Mouse (Mus musculus) gastrocnemius, postnatal 25 days (tissue): ENCODE measurements around the gene Rtn4rl1. TPM values are rescaled to one million over a fixed set of nuclear protein-coding genes. Genes with fewer than 3 reads are reported as not detected.

Source experiments
- DNase-seq: peaks from one replicate; pipeline ENCODE4 v3.0.0; 2022
- total RNA-seq, 2 experiments: library from RNA; stranded (reverse); gene quantifications; 1 replicate in 1 of 2; 2 replicates in 1 of 2; pipeline ENCODE4 v1.2.3; 2021

Gene Rtn4rl1
- total RNA-seq, 2 experiments from 2014 or later = 1.00 to 1.7 TPM

- DNase-seq = no peak
Measured at GRCm38 (mm10) chr11:75251006-75251512, 57.5 kb downstream of the Rtn4rl1 start.

GRCm38 (mm10) chr11:75251557-75252070 lies 58.0 kb downstream of the Rtn4rl1 start:
- no peak for DNase-seq

- peak; percentile 70 for DNase-seq
Measured at GRCm38 (mm10) chr11:75254252-75254912, 60.8 kb downstream of the Rtn4rl1 start.

- no peak for DNase-seq
Measured at GRCm38 (mm10) chr11:75255330-75255729, 61.7 kb downstream of the Rtn4rl1 start.

GRCm38 (mm10) chr11:75257056-75257648 lies 63.6 kb downstream of the Rtn4rl1 start:
- no peak for DNase-seq

- no peak for DNase-seq
Measured at GRCm38 (mm10) chr11:75259416-75259815, 65.8 kb downstream of the Rtn4rl1 start.

- peak; percentile 77 for DNase-seq
Measured at GRCm38 (mm10) chr11:75259996-75260561, 66.5 kb downstream of the Rtn4rl1 start.

GRCm38 (mm10) chr11:75261016-75261415 lies 67.4 kb downstream of the Rtn4rl1 start:
- no peak for DNase-seq

- no peak for DNase-seq
Measured at GRCm38 (mm10) chr11:75261730-75262129, 68.1 kb downstream of the Rtn4rl1 start.

- no peak for DNase-seq
Measured at GRCm38 (mm10) chr11:75262181-75262580, 68.6 kb downstream of the Rtn4rl1 start.

GRCm38 (mm10) chr11:75262791-75263190 lies 69.2 kb downstream of the Rtn4rl1 start:
- DNase-seq = no peak

- peak; percentile 22 for DNase-seq
Measured at GRCm38 (mm10) chr11:75263274-75263963, 69.8 kb downstream of the Rtn4rl1 start.

- no peak for DNase-seq
Measured at GRCm38 (mm10) chr11:75263964-75264312, 70.4 kb downstream of the Rtn4rl1 start.

- no peak for DNase-seq
Measured at GRCm38 (mm10) chr11:75264550-75264949, 71.0 kb downstream of the Rtn4rl1 start.

GRCm38 (mm10) chr11:75265545-75265944 lies 72.0 kb downstream of the Rtn4rl1 start:
- no peak for DNase-seq

- DNase-seq = peak; percentile 75
Measured at GRCm38 (mm10) chr11:75267826-75268281, 74.3 kb downstream of the Rtn4rl1 start.

- peak; percentile 48 for DNase-seq
Measured at GRCm38 (mm10) chr11:75268492-75268891, 74.9 kb downstream of the Rtn4rl1 start.

GRCm38 (mm10) chr11:75269213-75269612 lies 75.6 kb downstream of the Rtn4rl1 start:
- no peak for DNase-seq

GRCm38 (mm10) chr11:75270276-75270984 lies 76.8 kb downstream of the Rtn4rl1 start:
- no peak for DNase-seq

- DNase-seq = peak; percentile 58
Measured at GRCm38 (mm10) chr11:75270985-75271434, 77.4 kb downstream of the Rtn4rl1 start.

- no peak for DNase-seq
Measured at GRCm38 (mm10) chr11:75273466-75273865, 79.9 kb downstream of the Rtn4rl1 start.

- no peak for DNase-seq
Measured at GRCm38 (mm10) chr11:75275035-75275434, 81.5 kb downstream of the Rtn4rl1 start.
